Mouse (Mus musculus) limb, embryonic 13.5 days (tissue): ENCODE measurements around the gene Gm9803. TPM values are rescaled to one million over a fixed set of nuclear protein-coding genes. Genes with fewer than 3 reads are reported as not detected.

ENCODE experiments used
- ATAC-seq: fragments of 200-750 bp; cut with Nextera tagmentation; 2 replicates; pipeline ENCODE4 v1.8.0; 2017; ENCODE audit warnings: low read depth, moderate number of reproducible peaks, moderate TSS enrichment; ENCODE audit not compliant: low FRiP score
- H3K27ac ChIP-seq: fragments of 300-500 bp; sonication (generic); 2 replicates; pipeline ENCODE4 v1.5.1; 2015; ENCODE audit warnings: inconsistent platforms, mild to moderate bottlenecking, moderate library complexity
- H3K27me3 ChIP-seq: fragments of 300-500 bp; sonication (generic); 2 replicates; pipeline ENCODE4 v1.6.1; 2015; ENCODE audit warnings: mild to moderate bottlenecking, inconsistent platforms
- H3K36me3 ChIP-seq: fragments of 300-500 bp; sonication (generic); 2 replicates; pipeline ENCODE4 v1.6.1; 2015; ENCODE audit warnings: inconsistent platforms, mild to moderate bottlenecking, moderate library complexity
- H3K4me1 ChIP-seq: fragments of 300-500 bp; sonication (generic); 2 replicates; pipeline ENCODE4 v1.6.1; 2015; ENCODE audit warnings: inconsistent platforms
- H3K4me2 ChIP-seq: fragments of 300-500 bp; sonication (generic); replicated peaks from 2 replicates; pipeline ENCODE4 v1.6.1; 2015; ENCODE audit warnings: inconsistent platforms, mild to moderate bottlenecking, moderate library complexity
- H3K4me3 ChIP-seq: fragments of 300-500 bp; sonication (generic); 2 replicates; pipeline ENCODE4 v1.5.1; 2015; ENCODE audit warnings: moderate library complexity, mild to moderate bottlenecking, inconsistent platforms
- H3K9ac ChIP-seq: fragments of 300-500 bp; sonication (generic); 2 replicates; pipeline ENCODE4 v1.6.1; 2015; ENCODE audit warnings: mild to moderate bottlenecking, inconsistent platforms
- H3K9me3 ChIP-seq: fragments of 300-500 bp; sonication (generic); 2 replicates; pipeline ENCODE4 v1.6.1; 2016; ENCODE audit warnings: inconsistent platforms
- WGBS: fragments of 180-500 bp; shearing (Covaris S2); methylation state at CpG from one replicate; pipeline ENCODE4 v1.1.7; 2015; 5-methylcytosine and 5-hydroxymethylcytosine counted together
- polyA plus RNA-seq: library from polyadenylated mRNA; unstranded; fragments of >200 nt; fragmentation: Nextera tagmentation; extraction: Ambion mirVana; gene quantifications from 2 replicates; pipeline ENCODE4 v1.2.1, GENCODE M21; 2015

The Gm9803 gene
- polyA plus RNA-seq, 1 experiment from 2014 or later, result 13.7 TPM

DNA sequence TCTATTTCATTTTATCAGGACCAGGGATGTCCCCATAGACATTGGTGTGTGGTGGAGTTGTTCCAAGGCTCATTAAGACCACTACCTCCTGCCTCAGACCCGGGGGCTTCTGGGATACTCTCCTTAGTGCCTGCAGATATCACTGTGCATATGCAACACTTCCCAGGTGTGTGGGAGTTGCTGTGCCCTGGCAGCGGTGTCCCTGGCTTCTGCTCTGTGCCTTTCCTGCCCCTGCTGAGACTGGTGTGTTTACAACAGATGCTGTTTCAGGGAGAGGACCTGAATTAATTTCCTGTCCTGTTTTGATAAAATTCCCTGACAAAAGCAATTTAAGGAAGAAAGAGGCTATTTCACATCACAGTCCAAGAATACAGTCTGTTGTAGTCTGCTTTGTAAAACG lies 27.0 kb downstream of the Gm9803 start:
- Histone ChIP-seq H3K4me2 (no peak overlapping the region), H3K4me3 (no peak overlapping the region), H3K9me3 (no peaks in the 10 kb centered on the region; the same call in 1 of the 2 replicates), H3K9ac (no peak overlapping the region), H3K36me3 (no peaks in the 10 kb centered on the region), H3K27me3 (no peaks in the 10 kb centered on the region), H3K4me1 (peaks cover 4% of the 10 kb centered on the region; the same call in 1 of the 2 replicates), H3K27ac (no peak overlapping the region)
- 20% methylated on average over 3 of the region's 3 CpGs for WGBS
- ATAC-seq, result no peak

DNA sequence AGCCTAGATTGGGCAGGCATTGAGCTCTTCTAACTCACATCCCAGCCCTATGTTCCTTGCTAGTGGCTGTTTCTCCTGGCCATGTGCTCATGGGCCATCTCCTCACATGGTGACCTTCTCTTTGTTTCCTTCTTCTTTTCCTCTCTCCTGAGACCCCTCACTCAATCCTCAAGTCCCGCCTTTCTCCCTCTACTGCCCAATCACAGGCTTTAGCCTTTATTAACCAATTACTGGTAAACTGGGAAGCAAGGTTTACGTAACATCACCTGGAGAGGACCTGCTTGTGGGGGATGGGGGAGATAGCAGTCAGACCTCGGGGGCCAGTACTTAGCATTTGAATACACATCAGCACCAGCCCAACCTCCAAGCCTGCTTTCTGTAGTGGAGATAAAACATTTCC lies 27.5 kb downstream of the Gm9803 start:
- Histone ChIP-seq H3K27ac (no peak overlapping the region), H3K4me2 (no peak overlapping the region), H3K27me3 (no peaks in the 10 kb centered on the region), H3K4me3 (no peak overlapping the region), H3K36me3 (no peaks in the 10 kb centered on the region), H3K4me1 (peaks cover 4% of the 10 kb centered on the region; the same call in 1 of the 2 replicates), H3K9me3 (no peaks in the 10 kb centered on the region; the same call in 1 of the 2 replicates), H3K9ac (no peak overlapping the region)
- ATAC-seq, result no peak
- WGBS, result 19% methylated on average over 3 of the region's 3 CpGs

DNA sequence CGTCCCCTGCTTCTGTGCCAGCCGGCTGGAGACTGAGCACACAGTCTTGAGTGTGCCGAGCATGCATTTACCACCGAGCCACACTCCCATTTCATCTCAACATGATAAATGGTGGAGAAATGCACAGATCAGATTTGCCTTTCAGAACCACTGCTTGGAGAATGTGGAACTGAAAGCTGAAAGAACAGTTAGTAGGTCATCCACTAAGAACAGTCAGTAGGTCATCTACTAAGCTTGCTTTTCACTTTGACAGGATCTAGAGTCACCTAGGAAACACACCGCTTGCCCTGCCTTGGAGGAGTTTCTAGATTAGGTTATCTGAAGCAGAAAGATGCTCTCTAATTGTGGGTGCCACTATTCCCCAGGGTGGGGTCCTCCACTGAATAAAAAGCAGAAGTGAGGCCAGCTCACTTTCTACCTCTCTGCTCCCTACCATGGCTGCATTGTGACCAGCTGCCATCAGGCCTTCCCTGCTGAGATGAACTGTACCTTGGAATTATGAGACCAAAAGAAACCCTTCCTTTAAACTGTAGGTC lies 33.8 kb downstream of the Gm9803 start:
- Histone ChIP-seq H3K9ac (no peak overlapping the region), H3K27ac (no peak overlapping the region), H3K4me3 (no peak overlapping the region), H3K9me3 (no peaks in the 10 kb centered on the region; the same call in 1 of the 2 replicates), H3K4me1 (no peaks in the 10 kb centered on the region), H3K27me3 (no peaks in the 10 kb centered on the region), H3K4me2 (no peak overlapping the region), H3K36me3 (no peaks in the 10 kb centered on the region)
- no peak for ATAC-seq
- 80% methylated on average over 5 of the region's 5 CpGs for WGBS

DNA sequence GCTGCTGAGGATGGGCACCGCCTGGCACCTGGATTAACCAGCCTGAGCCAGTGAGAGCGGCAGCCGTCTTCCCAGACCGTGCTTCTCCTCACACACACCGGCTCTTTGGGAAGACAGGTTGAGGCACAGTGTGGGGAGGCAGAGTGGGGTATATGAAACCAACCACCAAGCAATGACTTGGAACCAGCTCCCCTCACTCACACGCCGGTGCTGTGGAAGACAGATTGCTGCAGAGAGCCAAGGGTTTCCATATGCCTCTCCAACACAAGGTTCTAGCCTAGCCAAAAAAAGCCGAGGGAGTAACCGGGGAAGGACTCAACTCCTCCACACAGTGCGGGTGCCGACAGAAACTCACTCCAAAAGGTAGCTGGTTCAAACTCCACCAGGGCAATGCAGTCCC lies 35.4 kb downstream of the Gm9803 start:
- no peak overlapping the region for H3K4me3 ChIP-seq
- H3K4me2 ChIP-seq, result no peak overlapping the region
- WGBS, result 81% methylated on average over 11 of the region's 11 CpGs
- H3K9ac ChIP-seq, result no peak overlapping the region
- no peaks in the 10 kb centered on the region for H3K27me3 ChIP-seq
- no peaks in the 10 kb centered on the region for H3K9me3 ChIP-seq
- no peaks in the 10 kb centered on the region for H3K4me1 ChIP-seq
- H3K36me3 ChIP-seq, result no peaks in the 10 kb centered on the region
- H3K27ac ChIP-seq, result no peak overlapping the region
- ATAC-seq, result no peak

DNA sequence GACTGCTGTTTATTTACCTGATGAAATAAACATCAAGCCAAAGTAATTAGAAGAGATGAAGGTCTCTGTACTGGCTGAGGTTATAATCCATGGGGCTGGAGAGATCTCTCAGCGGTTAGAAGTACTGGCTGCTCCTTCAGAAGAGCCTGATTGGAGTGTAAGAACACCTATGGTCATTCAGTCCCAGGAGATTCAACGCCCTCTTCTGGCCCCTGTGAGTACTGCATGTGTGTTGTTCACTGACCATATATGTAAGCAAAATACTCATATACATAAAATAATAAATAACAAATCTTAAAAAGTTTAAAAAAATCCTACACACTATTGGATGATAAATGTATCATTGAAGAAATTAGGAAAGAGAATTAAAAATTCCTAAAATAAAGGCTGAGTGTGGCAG lies 36.9 kb downstream of the Gm9803 start:
- Histone ChIP-seq H3K27ac (no peak overlapping the region), H3K4me3 (no peak overlapping the region), H3K4me2 (no peak overlapping the region), H3K9ac (no peak overlapping the region), H3K4me1 (no peaks in the 10 kb centered on the region), H3K36me3 (no peaks in the 10 kb centered on the region), H3K9me3 (no peaks in the 10 kb centered on the region), H3K27me3 (no peaks in the 10 kb centered on the region)
- ATAC-seq, result no peak
- 41% methylated on average over 2 of the region's 2 CpGs for WGBS

GRCm38 (mm10) chr10:43561311-43561710 lies 37.4 kb downstream of the Gm9803 start:
- H3K27ac ChIP-seq, result no peak overlapping the region
- no peak overlapping the region for H3K9ac ChIP-seq
- WGBS, result 85% methylated on average over 2 of the region's 2 CpGs
- H3K4me3 ChIP-seq, result no peak overlapping the region
- no peak for ATAC-seq
- no peak overlapping the region for H3K4me2 ChIP-seq
- H3K4me1 ChIP-seq, result no peaks in the 10 kb centered on the region
- no peaks in the 10 kb centered on the region for H3K27me3 ChIP-seq
- H3K9me3 ChIP-seq, result no peaks in the 10 kb centered on the region
- H3K36me3 ChIP-seq, result no peaks in the 10 kb centered on the region

Other genes with a start within 250 kb of the Gm9803 start
- gene Bend3, start 45.3 kb upstream of the Gm9803 start, polyA plus RNA-seq, result 4.8 and 5.1 TPM in 2 replicates
- gene 1700021F05Rik, start 16.9 kb downstream of the Gm9803 start, polyA plus RNA-seq, result 53.8 and 56.2 TPM in 2 replicates
- 403 and 448 TPM in 2 replicates for gene Cd24a, start 54.2 kb downstream of the Gm9803 start, polyA plus RNA-seq